Mouse (Mus musculus): ENCODE data around the gene Uggt1. TPM values are rescaled to one million over a fixed set of nuclear protein-coding genes. Genes with fewer than 3 reads are reported as not detected.

The Uggt1 gene
- polyA plus RNA-seq, 2 experiments = 5.8 to 25.5 TPM

- no peak overlapping the region for H3K9ac ChIP-seq (replicated peaks)
- TF ChIP-seq EP300 (IDR thresholded peaks at IDR 0.05; ENCODE audit: low read depth) = no peak
- peak; percentile 97 for TF ChIP-seq CTCF (IDR thresholded peaks at IDR 0.05; ENCODE audit: low read depth)
- H3K4me3 ChIP-seq (ENCODE audit: insufficient read depth in 1 of 2, low read depth in 2 of 2, low read length in 2 of 2) = no peak overlapping the region
- H3K9me3 ChIP-seq (ENCODE audit: control insufficient read depth, low read length) = no peaks in the 10 kb centered on the region
- H3K27ac ChIP-seq = no peak overlapping the region
- no peaks in the 10 kb centered on the region for H3K27me3 ChIP-seq (ENCODE audit: control insufficient read depth, insufficient read depth, low read length)
- H3K4me1 ChIP-seq (replicated peaks; ENCODE audit: control insufficient read depth in 2 of 2, insufficient read depth in 2 of 2, low read length in 1 of 2) = peaks cover 4 to 27% of the 10 kb centered on the region in 2 experiments; a peak in 2 of 4 replicates
- DNase-seq (ENCODE audit: low read depth in 3 of 3, low spot score in 3 of 3) (peak in 1 of 3 experiments; percentile 39), ATAC-seq (ENCODE audit: insufficient read depth) (no peak)
- WGBS (ENCODE audit: insufficient replicate concordance) = 20% methylated on average over 7 of the region's 7 CpGs
- H3K4me2 ChIP-seq (ENCODE audit: low read depth) = no peak overlapping the region
- H3K36me3 ChIP-seq (replicated peaks; ENCODE audit: control insufficient read depth, insufficient read depth, low read depth) = no peaks in the 10 kb centered on the region
Measured at GRCm38 (mm10) chr1:36277267-36278060, 32.9 kb upstream of the Uggt1 start.

- Histone ChIP-seq H3K4me3 (ENCODE audit: insufficient read depth in 1 of 2, low read depth in 2 of 2, low read length in 2 of 2) (no peak overlapping the region), H3K4me2 (ENCODE audit: low read depth) (no peak overlapping the region), H3K36me3 (replicated peaks; ENCODE audit: control insufficient read depth, insufficient read depth, low read depth) (no peaks in the 10 kb centered on the region), H3K27me3 (ENCODE audit: control insufficient read depth, insufficient read depth, low read length) (no peaks in the 10 kb centered on the region), H3K9me3 (ENCODE audit: control insufficient read depth, low read length) (no peaks in the 10 kb centered on the region), H3K27ac (no peak overlapping the region), H3K9ac (replicated peaks) (no peak overlapping the region), H3K4me1 (replicated peaks; ENCODE audit: control insufficient read depth in 2 of 2, insufficient read depth in 2 of 2, low read length in 1 of 2) (peaks cover 4 to 36% of the 10 kb centered on the region in 2 experiments; a peak in 2 of 4 replicates)
- WGBS (ENCODE audit: insufficient replicate concordance) = 31% methylated on average over 13 of the region's 13 CpGs
- ATAC-seq (ENCODE audit: insufficient read depth) = no peak
- TF ChIP-seq CTCF (IDR thresholded peaks at IDR 0.05; ENCODE audit: low read depth) (no peak), EP300 (IDR thresholded peaks at IDR 0.05; ENCODE audit: low read depth) (peak; percentile 51; the same call in 1 of the 2 replicates)
- peak in 2 of 3 experiments; percentile 41 to 55 for DNase-seq (ENCODE audit: low read depth in 3 of 3, low spot score in 3 of 3)
Measured at GRCm38 (mm10) chr1:36275635-36276389, 31.3 kb upstream of the Uggt1 start.

GRCm38 (mm10) chr1:36274455-36274854 is 29.9 kb upstream of the Uggt1 start, which contains the start of gene Neurl3:
Gene Neurl3, minus strand, starts transcription at chr1:36274679.
- DNase-seq (ENCODE audit: low read depth in 3 of 3, low spot score in 3 of 3) (no peak), ATAC-seq (ENCODE audit: insufficient read depth) (no peak)
- peak within 1 kb of the TSS in 1 of 2 experiments; percentile 17; a peak in 1 of 4 replicates for H3K4me3 ChIP-seq (ENCODE audit: insufficient read depth in 1 of 2, low read depth in 2 of 2, low read length in 2 of 2)
- 52% methylated on average over 5 of the region's 5 CpGs for WGBS (ENCODE audit: insufficient replicate concordance)
- peaks cover 4 to 39% of the 10 kb centered on the region in 2 experiments; a peak in 2 of 4 replicates for H3K4me1 ChIP-seq (replicated peaks; ENCODE audit: control insufficient read depth in 2 of 2, insufficient read depth in 2 of 2, low read length in 1 of 2)
- H3K9ac ChIP-seq (replicated peaks) = no peak within 1 kb of the TSS
- TF ChIP-seq CTCF (IDR thresholded peaks at IDR 0.05; ENCODE audit: low read depth) = no peak
- TF ChIP-seq EP300 (IDR thresholded peaks at IDR 0.05; ENCODE audit: low read depth) = no peak
- no peaks in the 10 kb centered on the region for H3K27me3 ChIP-seq (ENCODE audit: control insufficient read depth, insufficient read depth, low read length)
- no peaks in the 10 kb centered on the region for H3K9me3 ChIP-seq (ENCODE audit: control insufficient read depth, low read length)
- H3K27ac ChIP-seq = no peak within 1 kb of the TSS
- H3K4me2 ChIP-seq (ENCODE audit: low read depth) = peak within 1 kb of the TSS; percentile 47
- no peaks in the 10 kb centered on the region for H3K36me3 ChIP-seq (replicated peaks; ENCODE audit: control insufficient read depth, insufficient read depth, low read depth)

GRCm38 (mm10) chr1:36273288-36273687 is 28.8 kb upstream of the Uggt1 start:
- Histone ChIP-seq H3K36me3 (replicated peaks; ENCODE audit: control insufficient read depth, insufficient read depth, low read depth) (no peaks in the 10 kb centered on the region), H3K27me3 (ENCODE audit: control insufficient read depth, insufficient read depth, low read length) (no peaks in the 10 kb centered on the region), H3K9me3 (ENCODE audit: control insufficient read depth, low read length) (no peaks in the 10 kb centered on the region), H3K9ac (replicated peaks) (no peak overlapping the region), H3K27ac (no peak overlapping the region), H3K4me1 (replicated peaks; ENCODE audit: control insufficient read depth in 2 of 2, insufficient read depth in 2 of 2, low read length in 1 of 2) (peaks cover 4 to 39% of the 10 kb centered on the region in 2 experiments; a peak in 2 of 4 replicates), H3K4me3 (ENCODE audit: insufficient read depth in 1 of 2, low read depth in 2 of 2, low read length in 2 of 2) (peak overlapping the region; percentile 17 to 20; a peak in 3 of 4 replicates), H3K4me2 (ENCODE audit: low read depth) (peak overlapping the region; percentile 47)
- TF ChIP-seq CTCF (IDR thresholded peaks at IDR 0.05; ENCODE audit: low read depth) = no peak
- no peak for TF ChIP-seq EP300 (IDR thresholded peaks at IDR 0.05; ENCODE audit: low read depth)
- 2% methylated on average over 9 of the region's 9 CpGs for WGBS (ENCODE audit: insufficient replicate concordance)
- ATAC-seq (ENCODE audit: insufficient read depth) (peak; percentile 50), DNase-seq (ENCODE audit: low read depth in 3 of 3, low spot score in 3 of 3) (peak; percentile 42 to 62 (median 43))

All from liver, embryonic 14.5 days (tissue).